8 mouse cellular contexts compared by ENCODE assay signal in genomic region chr9:65908394-65909300, GRCm38 (mm10). TPM values are rescaled to one million over a fixed set of nuclear protein-coding genes. Genes with fewer than 3 reads are reported as not detected.
A peak's percentile ranks its signal among the peaks of the same experiment; 100 is the strongest.
DNase-seq lines count a peak whose midpoint lies in the region; ATAC-seq lines count a peak whose summit lies in the region.

Gene Trip4 (minus strand): TSS chr9:65908794.
Gene Csnk1g1 (plus strand): TSS chr9:65908924.

- no peaks in the 10 kb centered on the region for H3K27me3 ChIP-seq in hindbrain, embryonic 12.5 days

- peaks cover 6% of the 10 kb centered on the region for H3K4me1 ChIP-seq in hindbrain, embryonic 12.5 days

- peak within 1 kb of the TSS; percentile 87 for H3K9ac ChIP-seq in hindbrain, embryonic 12.5 days

- peak; percentile 99 for ATAC-seq in hindbrain, embryonic 12.5 days (ENCODE audit: low FRiP score)

- under 1% methylated on average over 38 of the region's 38 CpGs for WGBS in hindbrain, embryonic 12.5 days

- no peaks in the 10 kb centered on the region for H3K9me3 ChIP-seq in hindbrain, embryonic 12.5 days (replicated peaks)

- H3K27ac ChIP-seq in hindbrain, embryonic 12.5 days, result peak within 1 kb of the TSS; percentile 91

- peak within 1 kb of the TSS; percentile 80 for H3K4me2 ChIP-seq in hindbrain, embryonic 12.5 days (replicated peaks)

- H3K4me3 ChIP-seq in hindbrain, embryonic 12.5 days, result peak within 1 kb of the TSS; percentile 71

- no peaks in the 10 kb centered on the region for H3K36me3 ChIP-seq in hindbrain, embryonic 12.5 days

- peak; percentile 95 for DNase-seq in NIH3T3 (ENCODE audit: low read depth)
- DNase-seq in cerebellum, postnatal 10 days, result peak; percentile 97 to 98
- DNase-seq in frontal cortex, postnatal 10 days (ENCODE audit: low spot score in 2 of 2), result peak; percentile 93 to 98
- peak; percentile 92 to 98 for DNase-seq in layer of hippocampus, postnatal 14 days (ENCODE audit: low spot score in 2 of 2)
- peak; percentile 94 for DNase-seq in lung, postnatal 14 days
- DNase-seq in retina, adult 2 months (ENCODE audit: low read depth, low spot score), result peak; percentile 94
- peak; percentile 85 to 91 for DNase-seq in thymus, postnatal 36 days

RNA-seq across cellular contexts. Expression of gene Trip4, which starts in this region (rescaled TPM):
- 37.4 and 41.7 TPM in 2 replicates for polyA plus RNA-seq in hindbrain, embryonic 12.5 days (2016; fragmentation: Nextera tagmentation; extraction: Ambion mirVana)
- total RNA-seq in layer of hippocampus, postnatal 14 days (2021), result 10 to 100 TPM; 39.5 to 42.6 TPM

RNA-seq across cellular contexts. Expression of gene Csnk1g1, which starts in this region (rescaled TPM):
- 24.4 and 24.8 TPM in 2 replicates for polyA plus RNA-seq in hindbrain, embryonic 12.5 days (2016; fragmentation: Nextera tagmentation; extraction: Ambion mirVana)
- 10 to 100 TPM; 45.4 to 46.0 TPM for total RNA-seq in layer of hippocampus, postnatal 14 days (2021)

Comparison
In these comparisons a context has a peak if more than half of its experiments do, and no peak if none do; other contexts are left out.
1. Peak in every context shown above with its lines: DNase-seq, ATAC-seq, H3K4me3 ChIP-seq and H3K27ac ChIP-seq.